Mouse (Mus musculus): ENCODE results near the gene Arl6ip4.

The Arl6ip4 gene

DNA sequence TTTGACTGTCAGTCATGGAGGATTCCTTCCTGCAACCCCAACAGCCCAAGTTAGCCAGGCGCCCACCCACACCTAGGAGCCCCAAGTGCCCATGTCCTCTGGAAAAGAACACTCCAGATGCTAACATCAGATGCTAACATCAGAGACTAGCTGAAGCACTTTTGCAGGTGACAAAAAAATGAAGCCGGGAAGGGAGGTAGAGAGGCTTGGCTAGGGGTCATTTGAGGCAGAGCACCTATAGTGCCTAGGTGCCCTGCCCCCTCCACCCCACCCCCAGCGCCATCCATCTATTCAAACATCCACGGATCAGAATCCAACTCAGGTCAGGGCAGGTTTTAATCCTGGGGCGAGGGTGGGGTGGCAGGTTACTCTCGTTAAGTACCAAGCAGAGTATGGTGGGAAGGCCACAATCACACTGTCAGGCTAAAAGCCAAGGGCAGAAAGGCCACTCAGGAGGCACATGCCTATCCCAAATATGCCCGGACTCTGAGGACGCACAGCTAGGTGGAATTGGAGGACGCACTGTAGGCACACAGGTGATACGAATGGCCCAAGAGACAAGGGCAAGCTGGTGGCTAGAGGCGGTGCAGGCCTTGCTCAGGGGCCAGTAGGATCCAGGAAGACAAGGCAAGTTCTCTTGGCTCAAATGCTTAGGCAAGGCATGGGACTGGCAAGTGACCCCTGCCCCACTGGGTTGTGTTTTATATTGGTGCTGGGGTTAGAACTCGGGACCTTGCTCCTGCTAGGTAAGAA is 21.9 kb upstream of the Arl6ip4 start:
- DNase-seq (ENCODE audit: low spot score in 2 of 2): no peak

DNA sequence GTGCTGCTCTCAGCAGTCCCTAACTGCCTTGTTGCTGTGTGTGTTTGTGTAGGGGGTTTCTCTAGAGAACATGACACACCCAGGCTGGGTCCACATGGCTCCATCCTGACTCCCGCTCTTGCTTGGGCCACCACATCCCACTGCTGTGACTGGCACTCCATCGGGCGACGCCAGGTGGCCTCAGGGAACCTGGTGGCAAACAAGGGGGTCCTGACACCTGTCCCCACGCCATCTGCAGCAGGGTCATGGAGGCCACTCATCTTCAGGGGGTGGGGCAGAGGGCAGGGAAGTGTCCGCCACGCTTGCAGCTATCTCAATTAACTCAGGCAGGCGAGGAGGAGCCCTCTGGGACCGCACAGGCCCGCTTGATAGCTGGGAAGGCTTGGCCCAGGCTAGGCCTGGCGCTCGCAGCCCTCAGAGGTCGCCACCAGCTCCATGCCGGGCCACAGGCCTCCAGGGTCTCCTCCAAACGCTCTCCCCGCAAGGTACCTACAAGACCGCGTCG is 20.8 kb upstream of the Arl6ip4 start:
- DNase-seq (ENCODE audit: low spot score in 2 of 2): no peak

DNA sequence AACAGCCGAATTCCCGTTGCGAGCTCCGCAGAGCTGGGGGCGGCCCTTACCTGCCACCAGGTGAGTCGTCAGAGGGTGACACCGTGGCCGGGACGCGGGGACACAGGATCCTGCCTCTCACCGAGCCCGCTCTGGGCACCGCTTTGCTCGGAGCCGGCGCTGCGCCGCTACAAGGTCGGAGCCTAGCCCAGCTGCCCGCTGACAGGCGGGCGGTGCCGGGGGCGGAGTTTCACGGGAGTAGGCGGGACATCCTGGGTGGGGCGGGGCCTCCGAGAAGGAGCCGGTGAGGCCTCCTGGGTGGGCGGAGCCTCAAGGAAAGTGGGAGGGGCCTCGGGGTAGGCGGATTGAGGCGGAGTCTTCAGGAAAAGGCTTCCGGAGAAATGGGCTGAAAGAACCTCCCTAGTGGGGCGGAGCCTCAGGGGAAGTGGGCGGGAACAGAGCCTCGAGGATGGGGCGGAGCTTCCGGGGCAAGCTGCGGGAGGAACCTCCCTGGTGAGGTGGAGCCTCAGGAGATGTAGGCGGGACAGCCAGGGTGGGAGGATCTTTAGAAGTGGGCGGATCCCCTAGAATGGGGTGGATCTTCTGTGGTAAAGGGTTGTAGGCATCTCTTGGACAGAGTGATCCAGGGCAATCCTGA is 20.2 kb upstream of the Arl6ip4 start, which contains the start of gene Abcb9:
Gene Abcb9, minus strand, starts transcription at position 203 of the 637 bp plus-strand sequence.
- DNase-seq (ENCODE audit: low spot score in 2 of 2): peak; percentile 96 to 98

GRCm38 (mm10) chr5:124098923-124099322 is 17.0 kb upstream of the Arl6ip4 start:
- DNase-seq (ENCODE audit: low spot score in 2 of 2): no peak

DNA sequence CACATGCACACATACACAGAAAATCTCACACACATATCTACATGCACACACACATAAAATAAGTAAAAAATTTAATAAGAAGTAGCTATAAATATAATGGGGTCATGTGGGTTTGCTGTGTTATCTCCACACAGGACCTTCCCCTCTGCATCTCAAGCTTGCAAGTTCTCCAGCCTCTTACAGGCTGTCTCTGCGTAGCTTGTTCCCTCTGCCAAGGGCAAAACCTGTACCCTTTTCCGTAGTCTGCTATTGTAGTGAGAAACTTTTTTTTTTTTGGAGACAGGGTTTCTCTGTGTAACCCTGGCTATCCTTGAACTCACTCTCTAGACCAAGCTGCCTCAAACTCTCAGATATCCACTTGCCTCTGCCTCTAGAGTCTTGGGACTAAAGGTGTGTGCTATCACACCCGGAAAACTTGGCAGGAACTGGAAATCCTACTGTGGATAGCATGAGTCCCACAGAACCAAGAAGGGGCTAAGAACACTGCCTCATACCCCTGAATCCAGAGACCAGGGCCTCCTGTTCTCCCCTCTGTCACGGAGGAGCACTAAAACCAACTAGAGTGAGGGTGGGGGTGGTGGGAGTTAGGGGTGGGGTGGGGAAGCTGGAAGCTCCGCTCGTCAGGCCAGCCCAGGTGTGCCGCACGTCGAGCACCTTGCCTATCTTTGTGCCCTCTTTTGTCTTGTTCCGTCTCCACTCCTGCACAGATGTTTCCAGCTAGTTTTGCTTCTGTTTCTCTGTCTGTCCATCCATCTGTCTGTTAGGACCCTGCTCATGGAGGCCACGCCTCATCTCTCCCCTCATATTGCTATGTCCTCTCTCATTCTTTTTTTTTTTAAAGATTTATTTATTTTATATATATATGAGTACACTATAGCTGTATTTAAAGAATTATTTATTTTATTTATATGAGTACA is 15.5 kb upstream of the Arl6ip4 start:
- DNase-seq (ENCODE audit: low spot score in 2 of 2): no peak

- DNase-seq (ENCODE audit: low spot score in 2 of 2): no peak
Observed at GRCm38 (mm10) chr5:124102326-124102725, 13.6 kb upstream of the Arl6ip4 start.

DNA sequence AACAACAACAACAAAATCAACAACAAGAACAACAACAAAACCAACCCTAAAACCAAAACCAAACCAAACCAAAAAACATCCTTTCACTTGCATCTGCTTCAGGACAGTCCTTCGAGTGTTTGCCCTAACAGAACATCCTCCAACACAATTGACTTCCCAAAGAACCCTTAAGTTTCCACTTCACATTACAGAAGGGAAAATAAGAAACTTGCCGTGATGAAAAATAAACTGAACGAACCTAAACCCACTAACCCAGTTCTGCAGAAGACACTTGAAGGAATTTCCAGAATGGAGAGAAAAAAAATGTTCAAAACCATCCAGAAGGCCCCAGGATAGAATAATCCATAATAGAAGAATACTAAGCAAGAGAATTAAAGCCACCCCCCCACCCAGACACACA is 12.9 kb upstream of the Arl6ip4 start:
- no peak for DNase-seq (ENCODE audit: low spot score in 2 of 2)

- no peak for DNase-seq (ENCODE audit: low spot score in 2 of 2)
Observed at GRCm38 (mm10) chr5:124103552-124103951, 12.3 kb upstream of the Arl6ip4 start.

GRCm38 (mm10) chr5:124111077-124111741 is 4.7 kb upstream of the Arl6ip4 start:
- DNase-seq (ENCODE audit: low spot score in 2 of 2): no peak

GRCm38 (mm10) chr5:124111742-124112497 is 4.0 kb upstream of the Arl6ip4 start, which contains the start of gene Ogfod2:
TSS of gene Ogfod2 (plus strand) at chr5:124112297.
- peak; percentile 91 to 96 for DNase-seq (ENCODE audit: low spot score in 2 of 2)

DNA sequence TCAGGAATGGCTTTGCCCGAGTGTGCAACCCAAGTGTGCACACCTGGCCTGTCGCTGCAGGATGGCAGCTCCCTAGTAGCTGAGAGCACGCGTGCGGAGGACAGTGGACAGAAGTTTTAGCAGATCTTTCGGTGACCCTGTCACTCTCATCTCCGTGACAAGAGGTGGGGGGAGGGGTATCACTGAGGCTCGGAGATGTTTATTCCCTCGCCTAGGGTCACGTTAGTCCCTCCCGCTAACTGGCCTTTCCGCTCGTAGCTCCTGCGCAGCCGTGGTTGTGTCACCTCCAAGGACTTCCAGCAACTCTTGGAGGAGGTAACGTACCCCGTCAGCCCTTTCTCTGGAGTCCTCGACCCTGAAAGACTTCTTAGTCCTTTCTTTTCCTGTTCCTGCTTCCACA is 3.4 kb upstream of the Arl6ip4 start:
- DNase-seq (ENCODE audit: low spot score in 2 of 2): no peak

DNA sequence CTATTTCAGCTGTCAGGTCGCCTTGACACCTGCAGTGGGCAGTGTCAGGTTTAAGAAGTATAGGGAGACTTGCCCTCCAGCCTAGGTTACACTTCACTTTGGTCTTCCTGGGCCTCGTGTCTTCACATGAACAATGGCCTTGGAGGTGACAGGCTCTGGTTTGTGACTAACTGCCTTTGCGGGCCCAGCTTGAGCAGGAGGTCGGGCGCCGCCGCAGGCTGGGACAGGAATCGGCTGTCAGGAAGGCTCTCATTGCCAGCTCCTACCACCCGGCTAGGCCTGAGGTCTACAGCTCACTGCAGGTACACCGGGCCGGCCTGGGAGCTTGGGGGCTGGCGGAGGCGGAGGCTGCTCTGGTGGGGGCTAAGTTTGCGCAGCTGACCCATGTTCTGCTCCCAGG is 2.9 kb upstream of the Arl6ip4 start:
- no peak for DNase-seq (ENCODE audit: low spot score in 2 of 2)

DNA sequence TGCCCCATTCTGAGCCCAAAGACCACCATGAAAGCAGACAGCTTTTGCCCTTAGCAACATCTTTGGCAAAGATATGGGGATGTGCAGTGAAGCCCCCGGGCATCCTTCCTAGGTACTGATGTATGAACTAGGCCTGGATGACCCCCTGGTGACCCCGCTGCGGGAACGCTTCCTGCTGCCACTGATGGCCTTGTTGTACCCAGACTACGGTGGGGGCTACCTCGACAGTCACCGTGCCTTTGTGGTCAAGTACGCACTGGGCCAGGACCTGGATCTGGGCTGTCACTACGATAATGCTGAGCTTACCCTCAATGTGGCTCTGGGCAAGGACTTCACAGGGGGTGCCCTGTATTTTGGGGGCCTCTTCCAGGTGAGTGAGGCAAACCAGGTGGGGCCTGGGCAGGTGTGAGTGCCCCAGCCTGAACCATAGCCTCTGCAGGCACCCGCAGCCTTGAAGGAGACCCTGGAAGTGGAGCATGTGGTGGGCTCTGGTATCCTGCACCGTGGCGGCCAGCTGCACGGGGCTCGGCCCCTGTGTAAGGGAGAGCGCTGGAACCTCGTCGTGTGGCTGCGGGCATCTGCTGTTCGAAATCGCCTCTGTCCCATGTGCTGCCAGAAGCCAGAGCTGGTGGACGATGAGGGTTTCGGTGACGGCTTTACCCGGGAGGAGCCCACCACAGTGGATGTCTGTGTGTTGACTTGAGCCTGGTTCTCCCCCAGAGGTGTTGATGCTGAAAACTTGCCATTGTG is 1.4 kb upstream of the Arl6ip4 start:
- no peak for DNase-seq (ENCODE audit: low spot score in 2 of 2)

DNA sequence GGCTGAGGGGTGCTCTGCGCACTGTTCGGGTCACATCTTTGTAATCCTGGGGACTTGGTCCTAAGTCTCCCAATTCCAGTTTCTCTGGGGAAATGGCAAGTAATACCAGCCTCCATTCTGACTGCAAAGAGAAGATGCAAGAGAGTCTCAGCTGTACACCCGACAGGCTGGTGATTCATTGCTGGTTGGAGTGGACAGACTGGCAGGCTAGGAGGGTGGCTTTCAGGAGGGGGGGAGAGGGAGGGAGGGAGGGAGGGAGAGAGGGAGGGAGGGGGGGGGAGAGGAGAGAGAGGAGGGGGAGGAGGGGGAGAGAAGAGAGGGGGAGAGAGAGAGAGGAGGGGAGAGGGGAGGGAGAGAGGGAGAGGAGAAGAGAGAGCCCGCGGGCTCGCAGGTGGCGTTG is 358 bp upstream of the Arl6ip4 start:
- no peak for DNase-seq (ENCODE audit: low spot score in 2 of 2)

GRCm38 (mm10) chr5:124119204-124119603 is 3.3 kb downstream of the Arl6ip4 start:
- no peak for DNase-seq (ENCODE audit: low spot score in 2 of 2)

- DNase-seq (ENCODE audit: low spot score in 2 of 2): no peak
Observed at GRCm38 (mm10) chr5:124122357-124122756, 6.5 kb downstream of the Arl6ip4 start.

DNA sequence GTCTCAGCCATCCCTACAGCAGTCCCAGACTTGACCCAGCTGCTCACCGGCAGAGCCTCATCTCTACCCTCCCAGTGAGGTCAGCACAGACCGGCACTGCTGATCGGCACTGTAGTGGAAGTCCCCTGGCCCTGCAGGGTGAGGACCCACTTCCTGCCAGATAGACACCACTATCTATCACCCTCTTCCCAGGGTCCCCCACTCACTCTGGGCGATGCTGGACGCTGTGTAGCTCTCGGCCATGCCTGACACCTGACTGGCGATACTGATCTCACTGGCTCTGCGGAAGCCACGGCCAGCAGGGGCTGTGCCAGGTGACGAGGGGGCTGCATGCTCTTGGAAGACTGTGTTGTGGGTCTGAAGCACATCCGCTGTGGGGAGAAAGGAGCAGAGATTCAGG is 9.2 kb downstream of the Arl6ip4 start:
- no peak for DNase-seq (ENCODE audit: low spot score in 2 of 2)

DNA sequence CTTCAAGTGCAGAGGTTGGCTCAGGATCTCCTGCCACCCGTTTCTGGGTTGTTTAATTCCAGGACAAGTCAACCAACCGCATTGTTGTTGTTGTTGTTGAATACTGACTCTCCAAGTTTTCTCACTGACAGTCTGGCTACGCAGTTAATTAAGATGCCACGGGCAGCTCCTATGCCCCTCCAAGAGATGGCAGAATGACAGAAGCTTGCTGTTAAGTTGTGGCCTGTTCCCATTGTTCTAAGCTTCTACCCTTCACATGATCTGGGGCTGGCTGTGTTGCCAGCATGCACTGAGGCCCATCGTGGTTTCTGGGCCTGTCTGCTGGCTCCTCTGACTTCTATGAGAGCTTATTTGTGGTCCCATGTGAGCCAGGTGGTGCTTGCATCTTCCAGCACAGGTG is 18.4 kb downstream of the Arl6ip4 start:
- DNase-seq (ENCODE audit: low spot score in 2 of 2): no peak

DNA sequence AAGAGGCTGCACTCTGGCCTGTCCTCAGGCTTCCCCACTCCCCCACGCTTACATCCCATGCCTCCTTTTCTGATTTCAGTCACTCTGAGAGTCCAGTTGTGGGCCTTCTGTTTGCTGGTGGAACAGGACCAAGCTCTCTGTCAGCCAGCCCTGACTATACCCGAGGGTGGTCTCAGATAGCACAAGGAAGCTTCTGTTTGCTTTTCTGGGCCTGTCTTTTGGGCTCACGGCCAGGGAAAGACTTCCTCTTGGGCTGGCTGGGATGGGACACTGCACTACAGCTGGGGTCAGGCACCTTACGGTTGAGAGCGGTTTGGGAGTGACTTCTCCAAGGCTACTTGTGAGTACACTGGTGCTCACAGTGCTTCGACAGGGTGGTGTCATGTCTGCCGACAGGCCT is 22.2 kb downstream of the Arl6ip4 start:
- DNase-seq (ENCODE audit: low spot score in 2 of 2): no peak

DNA sequence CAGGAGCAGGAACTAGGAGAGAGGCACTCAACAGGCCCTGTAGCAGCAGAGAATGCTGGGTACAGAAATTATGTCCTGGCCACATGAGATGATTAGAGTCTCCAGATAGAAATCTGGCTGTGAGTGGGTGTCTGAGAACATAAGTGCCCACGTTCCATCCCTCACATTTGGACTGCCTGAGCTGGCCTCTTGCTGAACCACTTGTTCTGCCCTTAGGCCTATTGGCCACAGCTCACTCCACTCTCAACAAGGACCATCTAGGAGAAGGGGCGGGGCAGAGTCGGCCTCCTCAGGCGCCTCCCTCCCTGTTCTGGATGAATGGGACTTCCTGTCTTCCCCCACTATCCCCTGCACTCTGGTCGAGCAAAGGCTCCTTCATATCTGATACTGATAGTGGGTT is 33.1 kb downstream of the Arl6ip4 start:
- no peak for DNase-seq (ENCODE audit: low spot score in 2 of 2)
